Mouse (Mus musculus): ENCODE data around the gene Actr5. TPM values are rescaled to one million over a fixed set of nuclear protein-coding genes. Genes with fewer than 3 reads are reported as not detected.

Gene Actr5
- polyA plus RNA-seq, 1 experiment from 2014 or later: 13.1 TPM

DNA sequence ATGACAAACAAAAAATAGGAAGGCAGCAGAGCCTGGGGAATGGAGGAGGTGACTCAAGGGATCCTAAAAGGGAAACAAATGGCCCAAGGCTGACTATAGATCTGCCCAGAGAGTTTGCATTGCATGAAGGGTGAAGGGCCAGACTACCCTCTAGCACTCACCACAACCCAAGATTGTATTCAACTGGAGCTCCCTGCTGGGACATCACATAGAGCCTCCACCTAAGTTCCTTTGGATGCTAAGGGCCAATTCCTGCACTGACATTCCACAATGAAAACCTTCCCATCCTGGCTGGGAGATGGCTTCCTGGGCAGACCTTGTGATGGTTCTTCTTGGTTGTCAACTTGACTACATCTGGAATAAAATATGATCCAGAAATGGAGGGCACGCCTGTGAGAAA lies 23.4 kb upstream of the Actr5 start:
- ATAC-seq (ENCODE audit: low FRiP score, low read depth): no peak
- H3K27me3 ChIP-seq: 0 out of 2 replicates have a peak, but pooled peaks cover 3% of the 10 kb centered on the region
- H3K4me3 ChIP-seq: no peak overlapping the region
- peaks cover 22% of the 10 kb centered on the region for H3K4me1 ChIP-seq (replicated peaks)
- no peak overlapping the region for H3K27ac ChIP-seq (replicated peaks)
- 83% methylated on average over 1 of the region's 1 CpGs for WGBS
- H3K36me3 ChIP-seq: no peaks in the 10 kb centered on the region
- no peak overlapping the region for H3K4me2 ChIP-seq
- H3K9ac ChIP-seq: no peak overlapping the region
- H3K9me3 ChIP-seq: no peaks in the 10 kb centered on the region

GRCm38 (mm10) chr2:158602663-158603062 lies 22.0 kb upstream of the Actr5 start:
- H3K4me3 ChIP-seq: no peak overlapping the region
- no peaks in the 10 kb centered on the region for H3K36me3 ChIP-seq
- H3K4me1 ChIP-seq (replicated peaks): peaks cover 23% of the 10 kb centered on the region
- 0 out of 2 replicates have a peak, but pooled peaks cover 6% of the 10 kb centered on the region for H3K27me3 ChIP-seq
- peak; percentile 63; the same call in 1 of the 2 replicates for ATAC-seq (ENCODE audit: low FRiP score, low read depth)
- H3K4me2 ChIP-seq: peak overlapping the region; percentile 32
- H3K27ac ChIP-seq (replicated peaks): peak overlapping the region; percentile 50
- 17% methylated on average over 15 of the region's 15 CpGs for WGBS
- H3K9me3 ChIP-seq: no peaks in the 10 kb centered on the region
- no peak overlapping the region for H3K9ac ChIP-seq

GRCm38 (mm10) chr2:158606511-158606964 lies 18.1 kb upstream of the Actr5 start:
- Histone ChIP-seq H3K27me3 (peaks cover 29% of the 10 kb centered on the region), H3K4me2 (peak overlapping the region; percentile 54), H3K9ac (peak overlapping the region; percentile 50), H3K9me3 (no peaks in the 10 kb centered on the region), H3K4me1 (replicated peaks) (peaks cover 36% of the 10 kb centered on the region), H3K27ac (replicated peaks) (peak overlapping the region; percentile 92), H3K36me3 (no peaks in the 10 kb centered on the region), H3K4me3 (peak overlapping the region; percentile 46)
- ATAC-seq (ENCODE audit: low FRiP score, low read depth): no peak
- 6% methylated on average over 4 of the region's 4 CpGs for WGBS

DNA sequence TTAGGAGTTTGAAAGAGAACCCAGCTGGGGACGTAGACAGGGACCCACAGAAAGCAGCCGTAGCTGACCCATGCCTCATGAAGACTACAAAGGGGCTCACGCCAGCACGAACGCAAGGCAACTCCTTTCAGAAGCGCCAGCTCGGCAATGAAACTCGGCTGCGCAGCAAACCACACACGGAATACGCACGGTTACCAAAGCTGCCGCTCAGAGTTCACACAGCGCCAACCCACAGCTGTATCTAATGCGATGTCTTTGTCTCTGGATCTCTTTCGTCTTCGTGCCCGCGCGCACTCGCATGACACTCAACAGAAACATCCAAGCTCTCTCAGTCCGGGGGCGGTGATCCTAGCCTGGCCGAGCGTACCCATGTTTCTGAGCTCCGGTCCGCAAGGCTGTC lies 15.0 kb upstream of the Actr5 start:
- peak overlapping the region; percentile 92 for H3K27ac ChIP-seq (replicated peaks)
- H3K36me3 ChIP-seq: no peaks in the 10 kb centered on the region
- H3K9me3 ChIP-seq: no peaks in the 10 kb centered on the region
- no peak for ATAC-seq (ENCODE audit: low FRiP score, low read depth)
- H3K4me2 ChIP-seq: peak overlapping the region; percentile 54
- H3K27me3 ChIP-seq: peaks cover 42% of the 10 kb centered on the region
- peak overlapping the region; percentile 46 for H3K4me3 ChIP-seq
- H3K9ac ChIP-seq: peak overlapping the region; percentile 55
- H3K4me1 ChIP-seq (replicated peaks): peaks cover 29% of the 10 kb centered on the region
- under 1% methylated on average over 27 of the region's 27 CpGs for WGBS

- peak; percentile 74 for ATAC-seq (ENCODE audit: low FRiP score, low read depth)
- H3K36me3 ChIP-seq: no peaks in the 10 kb centered on the region
- 1% methylated on average over 76 of the region's 77 CpGs for WGBS
- peak within 1 kb of the TSS; percentile 55 for H3K9ac ChIP-seq
- peaks cover 33% of the 10 kb centered on the region for H3K4me1 ChIP-seq (replicated peaks)
- H3K4me2 ChIP-seq: peak within 1 kb of the TSS; percentile 54
- H3K4me3 ChIP-seq: peak within 1 kb of the TSS; percentile 46
- H3K27ac ChIP-seq (replicated peaks): peak within 1 kb of the TSS; percentile 92
- peaks cover 46% of the 10 kb centered on the region for H3K27me3 ChIP-seq
- no peaks in the 10 kb centered on the region for H3K9me3 ChIP-seq
Observed at GRCm38 (mm10) chr2:158610488-158611325, 14.0 kb upstream of the Actr5 start, which contains the start of gene Slc32a1. TSS of gene Slc32a1 (plus strand) at chr2:158610767.

DNA sequence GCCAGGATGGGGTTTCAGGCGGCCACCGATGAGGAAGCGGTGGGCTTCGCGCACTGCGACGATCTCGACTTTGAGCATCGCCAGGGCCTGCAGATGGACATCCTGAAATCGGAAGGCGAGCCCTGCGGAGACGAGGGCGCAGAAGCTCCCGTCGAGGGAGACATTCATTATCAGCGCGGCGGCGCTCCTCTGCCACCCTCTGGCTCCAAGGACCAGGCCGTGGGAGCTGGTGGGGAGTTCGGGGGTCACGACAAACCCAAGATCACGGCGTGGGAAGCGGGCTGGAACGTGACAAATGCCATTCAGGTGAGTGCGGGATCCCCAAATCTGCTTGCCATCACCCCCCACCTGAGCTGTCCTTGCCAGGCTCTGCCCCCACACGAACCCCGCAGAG lies 13.4 kb upstream of the Actr5 start:
- peak overlapping the region; percentile 55 for H3K9ac ChIP-seq
- peaks cover 35% of the 10 kb centered on the region for H3K4me1 ChIP-seq (replicated peaks)
- H3K4me3 ChIP-seq: peak overlapping the region; percentile 46
- H3K27ac ChIP-seq (replicated peaks): peak overlapping the region; percentile 92
- peaks cover 48% of the 10 kb centered on the region for H3K27me3 ChIP-seq
- WGBS: under 1% methylated on average over 30 of the region's 30 CpGs
- no peaks in the 10 kb centered on the region for H3K9me3 ChIP-seq
- H3K36me3 ChIP-seq: no peaks in the 10 kb centered on the region
- peak overlapping the region; percentile 54 for H3K4me2 ChIP-seq
- no peak for ATAC-seq (ENCODE audit: low FRiP score, low read depth)

DNA sequence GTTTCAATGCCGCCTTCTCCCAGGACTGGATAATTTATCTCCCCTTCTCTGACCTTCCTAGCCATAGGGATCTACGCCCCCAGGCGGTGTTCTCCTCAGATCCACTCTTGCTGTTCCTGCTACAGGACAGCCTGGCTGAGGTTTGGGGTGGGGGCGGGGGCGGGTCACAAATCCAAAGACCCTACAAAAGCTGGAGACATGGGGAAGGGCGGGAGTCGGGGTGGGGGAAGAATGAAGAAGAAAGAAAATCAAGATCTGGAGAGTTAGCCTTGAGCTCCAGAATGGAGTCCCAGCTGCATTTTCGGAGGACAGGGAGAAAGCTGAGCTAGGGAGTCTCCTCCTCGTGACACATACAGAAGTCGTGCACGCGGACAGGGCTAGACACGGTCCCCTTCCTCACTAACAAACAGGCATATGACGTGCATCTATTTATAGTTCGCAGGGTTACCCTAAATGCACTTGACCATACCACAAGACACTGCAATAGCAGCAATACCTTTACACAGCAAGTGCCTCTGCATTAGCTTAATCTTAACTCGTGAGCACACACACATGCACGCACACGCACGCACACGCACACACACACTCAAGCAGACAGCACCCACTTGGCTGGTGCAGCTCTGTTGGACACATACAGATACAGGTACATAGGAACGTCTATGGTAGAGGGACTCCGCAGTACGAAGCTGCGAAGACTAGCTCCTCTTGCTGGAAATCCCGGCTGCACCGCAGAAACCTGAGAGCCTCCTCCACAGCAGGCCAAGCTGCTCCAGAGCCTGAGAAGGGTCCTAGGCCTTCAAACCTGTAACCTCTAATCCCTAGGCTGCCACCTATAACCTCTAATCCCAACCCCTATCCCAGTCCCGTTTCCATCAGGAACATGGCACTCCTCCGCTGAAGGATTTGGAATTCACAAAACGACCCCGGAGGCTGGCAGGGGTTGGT lies 12.7 kb upstream of the Actr5 start:
- no peaks in the 10 kb centered on the region for H3K36me3 ChIP-seq
- peaks cover 38% of the 10 kb centered on the region for H3K4me1 ChIP-seq (replicated peaks)
- H3K27ac ChIP-seq (replicated peaks): peak overlapping the region; percentile 92
- peak overlapping the region; percentile 46 for H3K4me3 ChIP-seq
- no peaks in the 10 kb centered on the region for H3K9me3 ChIP-seq
- H3K9ac ChIP-seq: peak overlapping the region; percentile 55
- peak overlapping the region; percentile 54 for H3K4me2 ChIP-seq
- ATAC-seq (ENCODE audit: low FRiP score, low read depth): no peak
- H3K27me3 ChIP-seq: peaks cover 49% of the 10 kb centered on the region
- 3% methylated on average over 30 of the region's 30 CpGs for WGBS

DNA sequence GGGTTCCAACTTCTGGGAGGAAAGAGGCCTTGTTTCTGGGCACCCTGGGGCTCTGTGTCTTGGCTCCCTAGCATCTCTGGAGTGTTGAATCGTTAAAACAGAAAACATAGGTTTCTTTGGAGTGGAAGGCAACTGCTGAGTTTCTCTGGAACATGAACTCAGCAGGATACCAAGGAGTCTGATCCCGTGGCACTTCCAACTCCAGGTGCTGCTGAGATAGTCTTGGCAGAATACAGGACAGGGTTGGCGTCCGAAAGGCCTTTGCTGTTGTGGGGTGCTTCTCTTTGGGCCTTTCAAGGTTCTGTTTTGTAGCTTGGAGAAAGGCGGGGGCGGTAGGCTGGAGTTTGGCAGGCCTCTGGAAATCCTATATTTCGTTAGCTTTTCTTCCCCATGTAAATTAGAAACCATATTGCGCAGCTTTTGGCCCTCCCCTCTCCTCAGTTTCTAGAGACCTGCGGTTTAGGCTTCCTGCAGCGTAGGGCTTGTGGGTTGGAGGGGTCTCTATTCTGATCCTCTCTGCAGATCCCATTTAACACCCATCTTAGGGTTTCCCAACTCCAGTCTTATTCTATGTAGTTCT lies 11.9 kb upstream of the Actr5 start:
- peaks cover 38% of the 10 kb centered on the region for H3K4me1 ChIP-seq (replicated peaks)
- H3K4me3 ChIP-seq: peak overlapping the region; percentile 46
- H3K9ac ChIP-seq: peak overlapping the region; percentile 55
- ATAC-seq (ENCODE audit: low FRiP score, low read depth): no peak
- no peaks in the 10 kb centered on the region for H3K9me3 ChIP-seq
- H3K36me3 ChIP-seq: no peaks in the 10 kb centered on the region
- 2% methylated on average over 10 of the region's 10 CpGs for WGBS
- H3K27me3 ChIP-seq: peaks cover 53% of the 10 kb centered on the region
- peak overlapping the region; percentile 92 for H3K27ac ChIP-seq (replicated peaks)
- peak overlapping the region; percentile 54 for H3K4me2 ChIP-seq

GRCm38 (mm10) chr2:158613541-158614417 lies 10.9 kb upstream of the Actr5 start:
- peak overlapping the region; percentile 55; the same call in 1 of the 2 replicates for H3K9ac ChIP-seq
- H3K9me3 ChIP-seq: no peaks in the 10 kb centered on the region
- peak overlapping the region; percentile 92 for H3K27ac ChIP-seq (replicated peaks)
- H3K27me3 ChIP-seq: peaks cover 50% of the 10 kb centered on the region
- H3K4me1 ChIP-seq (replicated peaks): peaks cover 38% of the 10 kb centered on the region
- WGBS: 3% methylated on average over 53 of the region's 53 CpGs
- peak overlapping the region; percentile 54 for H3K4me2 ChIP-seq
- peak; percentile 23; the same call in 1 of the 2 replicates for ATAC-seq (ENCODE audit: low FRiP score, low read depth)
- H3K36me3 ChIP-seq: no peaks in the 10 kb centered on the region
- H3K4me3 ChIP-seq: peak overlapping the region; percentile 46

- Histone ChIP-seq H3K4me3 (peak overlapping the region; percentile 46), H3K27ac (replicated peaks) (peak overlapping the region; percentile 80), H3K4me2 (peak overlapping the region; percentile 54), H3K9me3 (no peaks in the 10 kb centered on the region), H3K27me3 (peaks cover 45% of the 10 kb centered on the region), H3K36me3 (no peaks in the 10 kb centered on the region), H3K4me1 (replicated peaks) (peaks cover 38% of the 10 kb centered on the region), H3K9ac (0 out of 2 replicates have a peak overlapping the region, but pooled peaks have one; percentile 55)
- ATAC-seq (ENCODE audit: low FRiP score, low read depth): no peak
- WGBS: 2% methylated on average over 47 of the region's 47 CpGs
Observed at GRCm38 (mm10) chr2:158614418-158614955, 10.2 kb upstream of the Actr5 start.
